Mouse (Mus musculus) left cerebral cortex, adult 18-20 months (tissue): ENCODE data around the gene Cngb1. TPM values are rescaled to one million over a fixed set of nuclear protein-coding genes. Genes with fewer than 3 reads are reported as not detected.

ENCODE experiments used
- DNase-seq, 2 experiments: peaks; one replicate each; pipeline ENCODE4 v3.0.0; 2021 to 2022; ENCODE audit warnings: low spot score in 2 of 2, mixed read lengths in 1 of 2
- long read RNA-seq, 2 experiments: library from polyadenylated mRNA; stranded (forward); transcript quantifications; one replicate each; pipeline ENCODE4 v2.0.0; 2021
- total RNA-seq, 2 experiments: library from RNA; stranded (reverse); gene quantifications; 2 replicates each; pipeline ENCODE4 v1.2.3; 2021

Gene Cngb1
- total RNA-seq: under 1 TPM; 0.16 to 0.49 TPM
- long read RNA-seq, experiment 1: 0 reads
- long read RNA-seq, experiment 2: 0 reads

DNA sequence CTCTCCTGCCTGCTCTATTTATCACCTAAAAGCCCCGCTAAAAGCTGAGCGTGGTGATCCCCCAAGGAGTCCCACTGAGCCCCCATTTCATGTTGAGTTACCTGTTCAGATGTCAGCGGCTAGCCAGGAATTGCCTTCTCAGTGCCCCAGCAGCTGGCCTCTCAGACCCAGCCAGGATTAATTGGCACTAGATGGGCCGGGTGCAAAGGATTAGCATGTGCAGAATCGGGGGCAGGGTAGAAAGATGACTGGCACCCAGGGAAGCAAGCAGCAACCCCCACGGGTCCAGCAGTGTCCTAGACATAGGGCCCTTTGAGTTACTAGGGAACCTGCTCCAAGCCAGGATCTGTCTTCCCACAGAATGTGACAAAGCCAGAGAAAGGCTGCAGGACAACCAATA, at the start of gene Cngb1:
Gene Cngb1 (minus strand): TSS at position 155 of the 400 bp plus-strand sequence.
- no peak for DNase-seq

DNA sequence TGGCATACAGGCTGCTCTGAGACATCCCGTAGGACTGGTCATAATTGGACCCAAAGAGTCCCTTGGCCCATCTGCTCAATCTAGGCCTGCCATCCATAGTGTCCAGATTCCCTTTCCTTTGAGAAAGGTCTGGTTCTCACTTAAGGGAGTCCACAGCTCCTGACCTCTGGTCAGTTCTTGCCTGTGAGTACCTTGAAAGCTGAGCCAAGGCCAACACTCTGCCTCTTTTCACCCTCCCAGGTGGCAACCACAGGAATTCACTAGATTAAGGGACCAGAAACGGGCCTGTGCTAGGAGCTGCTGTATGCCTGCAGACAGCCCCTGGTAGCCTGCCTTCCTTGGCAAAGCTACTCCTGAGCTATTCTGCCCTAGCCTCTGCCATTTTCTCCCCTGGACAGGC, 48.2 kb upstream of the Cngb1 start:
- no peak for DNase-seq

DNA sequence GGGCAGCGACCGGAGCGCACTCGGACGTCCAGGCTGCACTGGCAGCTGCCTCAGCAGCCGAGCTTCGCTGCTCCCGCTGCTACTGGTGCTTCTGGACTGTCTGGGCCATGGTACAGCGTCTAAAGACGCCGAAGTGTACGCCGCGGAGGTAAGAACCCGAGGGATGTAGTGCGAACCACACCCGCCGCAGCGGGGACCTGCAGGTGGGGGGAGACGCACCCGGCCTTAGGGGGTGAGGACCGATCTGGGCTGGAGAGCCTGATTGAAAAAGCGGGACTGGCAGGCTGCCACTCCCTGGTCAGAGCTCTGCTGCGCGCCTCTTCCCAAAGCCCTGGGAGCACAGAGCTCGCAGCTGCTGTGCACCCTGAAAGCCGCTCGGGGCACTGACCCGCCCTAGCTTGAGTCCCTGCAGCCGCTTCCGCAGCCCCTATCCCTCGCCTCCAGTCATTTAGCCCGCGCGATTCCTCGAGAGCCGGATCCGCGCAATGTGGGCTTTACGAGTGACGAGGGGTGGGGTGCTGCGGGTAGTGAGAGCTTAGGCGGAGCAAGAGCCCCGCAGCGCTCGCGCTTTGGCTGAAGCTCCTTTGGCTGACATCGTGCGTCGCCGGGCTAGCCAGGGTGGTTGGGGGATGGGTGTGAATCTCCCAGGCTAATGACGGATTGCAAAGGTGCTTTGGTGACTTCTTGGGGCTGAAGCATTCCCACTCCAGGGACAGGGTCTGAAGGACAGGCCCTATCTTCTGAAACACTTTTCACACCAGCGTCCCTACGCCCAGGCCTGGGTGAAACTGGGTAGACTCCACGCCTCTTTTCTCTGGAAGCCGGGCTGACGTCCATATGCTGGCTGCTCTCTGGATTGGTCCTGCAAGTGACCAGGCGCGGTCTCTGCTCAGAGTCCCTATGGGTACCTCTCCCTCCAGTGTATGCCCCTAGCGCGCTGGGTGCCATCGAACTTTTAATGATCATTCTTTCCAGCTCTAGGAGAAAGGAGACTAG, 46.8 kb upstream of the Cngb1 start:
- DNase-seq: no peak

DNA sequence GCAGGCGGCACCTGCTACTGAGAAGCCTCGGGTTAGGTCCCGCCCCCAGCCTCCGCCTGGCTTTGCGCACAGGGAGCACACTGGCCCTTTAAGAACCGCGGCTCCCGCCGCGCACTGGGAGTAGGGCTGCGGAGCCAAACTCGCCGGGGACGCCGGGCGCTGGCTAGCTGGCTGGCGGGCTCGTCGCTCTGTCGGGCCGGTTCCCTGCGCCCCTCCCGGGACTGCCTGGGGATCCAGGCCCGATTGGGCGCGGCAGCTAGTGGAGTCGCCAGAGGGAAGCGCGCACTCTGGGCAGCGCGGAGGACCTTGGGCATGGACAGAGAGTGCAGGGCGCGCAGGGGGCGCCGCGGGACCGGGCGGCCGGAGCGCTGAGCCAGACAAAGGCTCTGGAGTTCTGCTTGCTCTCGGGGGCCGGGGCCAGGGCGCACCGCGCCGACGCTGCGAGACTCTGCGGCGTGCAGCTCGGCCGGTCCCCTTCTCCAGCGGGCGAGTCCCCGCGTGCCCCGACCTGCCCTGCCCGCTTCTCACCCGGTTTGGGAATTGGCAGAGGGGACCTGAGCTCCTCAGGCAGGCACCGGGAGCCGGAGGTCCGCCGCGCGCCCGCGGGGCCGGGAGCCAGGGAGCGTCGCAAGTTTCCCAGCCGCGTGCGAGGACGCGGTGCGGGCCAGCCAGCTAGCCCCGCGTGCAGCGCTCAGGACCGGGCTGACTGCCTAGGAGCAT, 45.9 kb upstream of the Cngb1 start, which contains the start of gene Mmp15:
Gene Mmp15 (plus strand): TSS at position 118 of the 720 bp plus-strand sequence.
- DNase-seq: peak; percentile 54 to 68

DNA sequence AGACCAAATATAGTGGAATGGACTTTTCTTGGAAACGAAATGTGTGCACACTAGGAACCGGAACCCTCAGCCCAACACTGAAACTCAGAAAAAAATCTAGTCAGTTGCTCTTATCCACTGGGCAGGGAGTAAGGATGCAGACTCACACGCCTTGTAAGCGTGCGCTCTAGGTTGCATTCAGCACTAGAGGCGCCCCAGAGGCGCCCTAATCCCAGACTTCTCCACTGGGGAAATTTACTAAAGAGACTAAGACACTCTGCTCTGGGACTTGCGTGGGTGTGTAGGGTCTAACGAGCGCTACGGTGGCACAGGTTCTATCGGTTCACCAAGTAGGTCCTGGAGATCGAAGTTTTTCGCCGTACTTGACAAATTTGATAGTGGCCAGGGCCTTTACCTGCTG, 45.1 kb upstream of the Cngb1 start:
- no peak for DNase-seq

DNA sequence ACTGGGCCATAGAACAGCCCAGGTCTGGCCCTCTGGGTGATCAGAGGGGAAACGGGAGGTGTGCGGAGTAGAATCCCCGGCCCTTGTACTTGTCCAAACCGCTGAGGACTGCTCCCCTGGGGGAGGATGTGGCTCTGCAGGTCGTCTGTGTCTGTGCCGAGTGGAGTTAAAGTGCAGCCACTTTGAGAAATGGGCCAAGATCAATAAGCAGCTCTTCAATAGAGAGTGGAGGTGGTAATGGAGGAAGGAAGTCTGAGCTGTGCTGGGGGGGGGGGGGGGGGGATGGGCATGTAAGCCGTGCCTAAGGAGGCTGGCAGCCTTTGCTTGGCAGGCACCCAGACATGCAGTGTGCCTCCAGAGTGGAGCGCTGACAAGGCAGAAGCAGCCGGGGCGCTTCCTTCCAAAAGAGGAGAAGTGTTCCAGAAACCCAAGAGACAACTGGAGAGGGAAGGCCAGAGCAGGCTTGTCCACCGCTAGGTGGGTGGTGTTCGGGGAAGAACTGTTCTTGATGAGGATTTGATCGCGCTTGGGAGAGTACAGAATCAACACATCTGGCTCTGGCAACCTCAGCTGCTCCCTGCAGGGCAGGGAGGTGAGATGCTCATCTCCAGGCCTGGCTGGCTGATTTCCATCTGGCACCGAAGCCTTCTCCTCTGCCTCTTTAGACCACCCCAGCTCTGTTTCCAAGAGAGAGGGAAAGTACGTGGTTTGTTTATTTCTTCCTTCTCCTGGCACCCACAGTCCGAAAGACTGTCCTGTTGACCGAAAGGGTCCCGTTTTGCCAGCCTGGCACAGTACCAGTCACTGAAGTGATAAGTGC, 42.6 kb upstream of the Cngb1 start:
- DNase-seq: peak; percentile 78 to 87

DNA sequence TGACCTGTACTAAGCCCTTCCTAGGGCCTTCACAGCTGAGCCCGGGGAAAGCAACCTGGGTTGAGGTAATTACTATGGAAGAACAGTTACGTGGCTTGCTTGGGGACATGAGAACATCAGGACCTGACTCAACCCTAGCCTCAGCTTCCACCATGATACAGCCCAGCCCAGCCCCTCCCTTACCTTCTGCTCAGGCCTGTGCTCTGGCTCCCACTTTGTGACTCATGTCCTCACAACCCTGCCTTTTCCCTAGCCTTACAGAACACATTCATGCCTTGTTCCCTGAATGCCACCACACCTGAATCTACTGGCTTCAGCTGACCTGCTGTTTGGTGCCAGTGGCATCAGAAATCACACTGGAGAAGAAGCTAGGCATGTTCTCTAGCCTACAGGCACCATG, 42.0 kb upstream of the Cngb1 start:
- DNase-seq: no peak

DNA sequence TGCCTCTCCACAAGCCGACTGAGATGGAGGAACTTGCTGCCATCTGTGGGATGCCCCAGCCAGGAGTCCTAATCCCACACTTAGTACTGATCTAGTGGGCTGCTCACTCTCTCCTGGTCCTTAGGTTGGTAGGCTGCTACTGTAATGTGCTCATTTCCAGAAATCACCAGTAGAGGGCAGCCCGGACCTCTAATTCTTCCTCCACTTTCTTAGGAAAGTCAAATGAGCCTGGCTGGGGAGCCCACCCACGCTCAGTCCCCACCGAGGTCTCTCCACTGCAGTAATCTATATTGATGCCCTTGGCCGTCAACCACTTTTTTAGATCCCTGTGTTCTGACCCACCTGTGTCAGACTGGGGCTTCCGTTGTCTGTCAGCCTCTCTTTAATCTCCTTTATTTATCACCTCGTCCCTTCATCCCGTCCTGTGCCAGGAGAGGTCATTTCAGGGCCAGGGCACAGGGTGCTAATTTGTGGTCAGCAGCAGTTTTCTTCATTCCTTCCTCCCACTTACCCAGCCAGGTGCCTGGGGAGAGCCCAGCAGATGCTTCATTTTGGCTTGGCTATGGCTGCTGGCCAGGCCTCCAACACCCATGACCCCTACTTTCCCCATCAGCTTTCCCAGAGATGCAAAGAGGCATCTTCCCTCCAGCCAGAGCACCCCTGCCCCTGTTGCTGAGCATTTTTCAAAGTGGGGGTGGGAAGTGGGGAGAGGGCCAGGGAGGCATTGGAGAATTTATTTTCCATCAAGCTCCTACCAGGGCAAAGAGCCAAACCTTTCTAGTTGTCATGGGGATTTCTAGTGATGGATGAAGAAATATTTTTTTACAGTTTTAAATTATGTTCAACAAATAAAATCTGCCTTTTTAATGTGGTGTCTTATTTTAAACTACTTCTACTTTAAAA, 40.5 kb upstream of the Cngb1 start:
- peak; percentile 73 to 74 for DNase-seq

DNA sequence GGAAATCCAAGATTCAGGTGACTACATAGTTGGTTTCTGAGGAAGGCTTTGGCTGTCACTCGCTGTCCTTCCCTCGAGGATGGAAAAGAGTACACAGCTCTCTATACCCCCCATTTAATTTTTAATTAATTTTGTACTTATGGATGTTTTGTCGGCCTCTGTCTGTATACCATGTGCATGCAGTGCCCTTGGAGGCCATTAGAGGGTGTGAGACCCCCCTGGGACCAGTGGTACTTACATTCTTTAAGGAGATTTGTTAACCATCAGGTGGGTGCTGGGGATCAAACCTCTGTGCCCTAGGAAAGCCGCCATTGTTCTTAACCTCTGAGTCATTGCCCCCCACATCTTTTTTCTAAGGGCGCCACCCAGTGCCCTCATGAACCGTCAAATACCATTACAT, 38.3 kb upstream of the Cngb1 start:
- DNase-seq: no peak

DNA sequence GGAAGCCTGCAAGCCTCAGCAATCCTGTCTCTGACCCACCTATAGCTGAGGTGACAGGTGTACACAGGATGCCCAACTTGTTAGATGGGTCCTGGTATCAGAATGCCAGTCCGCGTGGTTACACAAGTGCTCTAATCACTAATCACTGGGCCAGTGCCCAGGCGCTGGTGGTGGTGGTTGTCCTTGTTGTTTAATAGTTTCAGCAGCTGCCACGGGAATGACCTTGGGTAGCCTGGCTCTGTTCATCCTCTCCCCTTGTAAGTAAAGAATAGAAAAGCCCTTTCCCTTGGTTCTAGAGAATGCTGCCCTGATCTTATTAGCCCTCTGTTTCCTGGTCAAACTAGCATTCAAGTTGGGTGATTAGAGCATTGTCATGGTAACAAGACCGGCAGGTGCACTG, 35.3 kb upstream of the Cngb1 start:
- no peak for DNase-seq

DNA sequence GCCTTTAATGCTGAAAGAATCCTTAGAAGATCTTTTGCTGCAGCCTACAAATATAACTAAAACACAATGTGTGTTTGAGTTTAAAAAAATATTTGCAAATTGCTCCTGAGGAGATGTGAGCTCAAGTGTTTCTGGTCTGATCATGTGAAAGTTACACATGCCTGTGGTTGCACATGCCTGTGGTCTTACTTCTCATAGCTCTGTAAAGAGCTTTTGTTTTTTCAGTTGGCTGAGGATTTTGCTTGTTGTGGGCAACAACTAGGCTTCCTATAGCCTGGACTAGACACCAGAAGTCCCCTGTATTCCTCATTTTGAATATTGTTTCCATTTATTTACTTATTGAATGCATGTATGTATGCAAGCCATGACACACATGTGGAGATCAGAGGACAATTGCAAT, 30.0 kb upstream of the Cngb1 start:
- DNase-seq: no peak

DNA sequence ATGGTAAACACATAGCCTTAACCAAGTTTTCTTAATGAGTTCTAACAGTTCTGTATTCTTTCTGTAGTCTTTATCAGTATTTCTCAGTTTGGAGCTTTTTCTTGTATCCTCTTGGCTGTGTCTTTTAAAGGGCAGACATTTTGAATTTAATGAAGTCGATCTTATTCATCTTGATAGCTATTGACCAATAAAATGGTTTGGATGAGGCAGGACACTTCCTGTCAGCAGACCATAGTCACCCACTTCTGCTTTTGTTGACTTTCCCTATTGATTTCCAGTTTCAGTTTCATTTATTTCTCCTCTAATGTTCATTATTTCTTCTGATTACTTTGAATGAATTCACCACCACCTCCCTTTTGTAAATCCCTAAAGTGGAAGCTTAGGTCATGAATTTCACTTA, 29.3 kb upstream of the Cngb1 start:
- DNase-seq: no peak

DNA sequence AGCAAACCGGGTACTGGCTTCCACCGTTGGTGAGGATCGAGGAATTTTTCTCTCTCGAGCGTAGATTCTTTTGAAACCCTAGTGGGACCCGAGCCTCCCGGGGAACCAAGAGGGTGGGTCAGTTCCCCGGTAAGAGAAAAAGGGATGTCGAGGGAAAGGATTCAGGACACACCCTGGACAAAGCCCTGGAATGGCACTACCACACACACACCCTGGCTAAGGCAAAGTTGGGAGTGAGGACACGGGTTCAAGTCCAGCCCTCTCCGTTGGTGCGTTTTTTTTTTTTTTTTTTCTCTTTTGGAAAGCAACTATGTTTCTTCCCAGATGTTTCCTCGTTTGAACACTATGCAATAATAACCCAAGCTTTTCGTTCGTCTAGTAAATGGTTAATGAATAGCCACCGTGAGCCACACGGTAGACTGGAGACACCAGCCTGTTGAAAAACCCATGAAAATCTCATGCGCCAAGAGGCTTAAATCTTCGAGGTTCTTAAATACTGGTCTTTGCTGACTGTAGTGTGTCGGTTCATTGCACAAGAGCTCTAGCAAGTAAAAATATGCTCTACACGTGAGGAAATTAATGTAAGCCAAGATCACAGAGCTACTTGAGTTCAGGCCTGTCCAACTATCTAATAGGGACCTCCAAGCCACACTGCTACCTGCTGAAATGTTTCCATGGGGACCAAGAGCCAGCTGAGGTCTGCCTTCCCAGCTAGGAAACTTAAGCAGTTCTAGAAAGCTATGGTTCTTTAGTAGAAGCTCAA, 26.2 kb upstream of the Cngb1 start:
- no peak for DNase-seq

DNA sequence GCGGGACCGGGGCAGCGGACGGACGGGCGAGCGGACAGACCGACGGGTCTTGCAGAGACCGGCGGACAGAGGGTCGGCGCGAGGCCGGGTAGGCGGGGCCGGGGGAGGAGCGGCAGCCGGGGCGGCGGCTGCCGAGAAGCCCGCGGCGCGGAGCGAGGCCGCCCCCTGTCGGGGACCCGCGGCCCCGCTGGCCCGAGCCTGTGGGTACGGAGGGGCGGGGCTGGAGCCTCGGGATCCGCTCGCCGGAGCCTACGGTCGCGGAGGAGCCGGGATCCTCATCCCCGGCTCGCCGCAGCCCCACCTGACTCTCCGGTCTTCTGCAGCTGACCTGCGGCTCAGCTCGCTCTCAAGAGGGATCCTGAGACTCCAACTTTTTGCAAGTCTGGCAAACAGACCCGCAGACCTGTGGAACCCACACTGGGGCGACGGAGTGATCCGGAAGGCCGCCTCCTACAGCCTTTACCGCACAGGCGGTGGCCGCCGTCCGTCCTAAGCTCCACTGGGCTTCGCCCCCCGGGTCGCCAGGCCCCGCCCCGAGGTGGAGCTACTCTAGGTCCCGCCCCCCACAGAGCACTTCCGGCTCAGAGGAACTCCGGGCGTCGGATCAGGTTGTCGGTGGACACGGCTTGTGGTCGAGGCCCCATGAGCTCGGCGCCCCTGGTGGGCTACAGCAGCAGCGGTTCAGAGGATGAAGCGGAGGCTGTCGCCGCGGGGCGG, 25.5 kb upstream of the Cngb1 start, which contains the start of the genes Zfp319 and Usb1:
Gene Zfp319 (minus strand): TSS at position 231 of the 717 bp plus-strand sequence.
Gene Usb1 (plus strand): TSS at position 565 of the 717 bp plus-strand sequence.
- DNase-seq: peak; percentile 89 to 92

DNA sequence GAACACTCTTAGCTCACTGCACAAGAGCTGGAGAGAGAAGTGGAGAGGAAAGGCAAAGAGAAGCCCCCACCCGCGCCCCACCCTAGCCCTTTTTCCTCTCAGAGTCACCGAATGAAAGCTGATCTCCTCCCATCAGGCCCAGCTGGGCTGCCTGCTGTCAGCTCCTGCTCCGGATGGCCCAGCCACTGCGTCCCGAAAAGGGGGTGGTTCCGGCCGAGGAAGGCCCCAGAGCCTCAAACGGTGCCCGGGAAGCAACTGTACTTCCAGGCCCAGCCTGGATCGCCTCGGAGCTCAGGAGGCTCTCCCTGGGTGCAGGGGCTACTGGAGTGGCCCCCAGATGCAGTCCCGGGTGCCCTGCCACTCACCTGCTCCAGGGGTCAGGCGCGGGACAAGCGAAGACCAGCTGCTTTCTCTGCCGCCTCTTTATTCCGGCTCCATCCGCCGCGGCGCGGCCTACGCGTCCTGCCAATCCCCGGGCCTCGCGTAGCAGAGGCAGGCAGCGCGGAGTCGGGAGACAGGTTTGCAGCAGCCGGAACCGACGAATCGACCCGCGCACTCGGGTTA, 24.9 kb upstream of the Cngb1 start:
- no peak for DNase-seq

DNA sequence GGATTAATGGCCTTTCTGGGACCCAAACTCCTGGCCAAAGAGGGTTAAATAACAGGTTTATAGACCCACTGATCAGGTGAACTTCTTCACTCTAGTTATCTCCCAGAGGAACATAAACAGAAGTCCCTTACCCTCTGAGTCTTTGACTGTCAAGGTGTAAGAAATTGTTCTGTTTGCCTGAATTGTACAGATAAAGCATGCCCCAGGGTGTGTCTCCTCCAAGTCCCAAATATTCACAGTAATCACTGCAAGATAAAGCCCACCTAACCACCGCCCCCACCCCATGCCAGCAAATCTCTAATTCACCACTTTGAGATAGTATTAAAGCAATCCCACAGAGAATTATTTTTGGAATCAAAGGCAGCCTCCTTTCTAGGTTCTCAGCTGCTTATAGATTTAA, 24.0 kb upstream of the Cngb1 start:
- no peak for DNase-seq

DNA sequence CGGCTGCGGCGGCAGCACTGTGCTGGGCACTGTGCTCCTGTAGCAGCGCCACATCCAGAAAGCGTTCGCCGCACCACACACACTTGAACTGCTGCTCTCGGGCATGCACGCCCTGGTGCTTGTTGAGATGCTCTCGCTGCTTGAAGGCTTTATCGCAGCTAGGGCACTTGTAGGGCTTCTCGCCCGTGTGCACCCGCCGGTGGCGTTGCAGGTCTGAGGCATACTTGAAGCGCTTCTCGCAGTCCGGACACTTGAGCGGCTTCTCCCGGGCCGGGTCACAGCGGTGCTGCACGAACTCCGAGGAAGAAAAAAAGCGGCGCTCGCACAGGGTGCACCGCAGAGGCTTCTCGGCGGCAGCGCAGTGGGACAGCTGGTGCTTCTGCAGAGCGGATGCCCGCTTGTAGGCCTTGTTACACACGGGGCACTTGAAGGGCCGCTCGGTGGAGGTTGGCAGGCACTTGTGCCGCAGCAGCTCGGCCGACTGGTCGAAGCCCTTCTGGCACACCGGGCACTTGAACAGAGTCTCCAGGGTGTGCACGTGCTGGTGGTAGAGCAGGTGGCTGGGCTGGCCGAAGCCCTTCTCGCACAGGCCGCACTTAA, 21.6 kb upstream of the Cngb1 start:
- DNase-seq: no peak

DNA sequence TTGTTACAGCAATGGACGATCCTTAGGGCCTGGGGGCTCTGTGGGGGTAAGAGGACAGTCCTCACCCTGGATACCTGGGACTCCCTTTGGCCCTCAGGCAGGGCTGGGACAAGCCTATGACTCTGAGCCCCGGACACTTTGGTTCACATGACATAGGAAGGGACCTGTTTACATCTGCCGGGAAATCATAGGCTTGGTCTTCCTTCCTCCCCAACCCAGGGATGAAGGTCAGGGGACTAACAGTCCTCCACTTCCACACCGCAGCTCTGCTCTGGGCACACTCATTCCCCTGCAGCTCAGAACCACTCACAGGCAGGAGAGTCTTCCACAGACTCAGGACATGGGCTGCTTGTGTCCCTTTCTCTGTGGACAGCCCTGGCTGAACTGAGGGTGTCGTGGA, 20.4 kb upstream of the Cngb1 start:
- no peak for DNase-seq
